Mouse (Mus musculus): ENCODE results near the gene Zfp74.

Zfp74 gene

GRCm38 (mm10) chr7:29943720-29944119, 10.2 kb downstream of the Zfp74 start:
- DNase-seq (ENCODE audit: low read depth), result no peak

- no peak for DNase-seq (ENCODE audit: low read depth)
These were observed 11.1 kb downstream of the Zfp74 start for GRCm38 (mm10) chr7:29942740-29943139.

GRCm38 (mm10) chr7:29941027-29941426, 12.9 kb downstream of the Zfp74 start:
- no peak for DNase-seq (ENCODE audit: low read depth)

GRCm38 (mm10) chr7:29938856-29939255, 15.0 kb downstream of the Zfp74 start:
- DNase-seq (ENCODE audit: low read depth), result no peak

GRCm38 (mm10) chr7:29922780-29923179, 31.1 kb downstream of the Zfp74 start:
- DNase-seq (ENCODE audit: low read depth), result no peak

GRCm38 (mm10) chr7:29921439-29922093, 32.3 kb downstream of the Zfp74 start:
- no peak for DNase-seq (ENCODE audit: low read depth)

GRCm38 (mm10) chr7:29918062-29918453, 35.8 kb downstream of the Zfp74 start:
- DNase-seq (ENCODE audit: low read depth), result no peak

GRCm38 (mm10) chr7:29917371-29918061, 36.4 kb downstream of the Zfp74 start:
- DNase-seq (ENCODE audit: low read depth), result no peak

- DNase-seq (ENCODE audit: low read depth), result no peak
These were observed 41.7 kb downstream of the Zfp74 start for GRCm38 (mm10) chr7:29912172-29912571.

GRCm38 (mm10) chr7:29910252-29910651, 43.6 kb downstream of the Zfp74 start:
- DNase-seq (ENCODE audit: low read depth), result no peak

GRCm38 (mm10) chr7:29908130-29908950, 45.5 kb downstream of the Zfp74 start, which contains the start of gene Zfp383:
Zfp383 (plus strand) TSS chr7:29908223.
- DNase-seq (ENCODE audit: low read depth), result peak; percentile 58

- no peak for DNase-seq (ENCODE audit: low read depth)
These were observed 46.7 kb downstream of the Zfp74 start for GRCm38 (mm10) chr7:29907206-29907605.

GRCm38 (mm10) chr7:29906682-29907058, 47.2 kb downstream of the Zfp74 start:
- peak; percentile 4 for DNase-seq (ENCODE audit: low read depth)

GRCm38 (mm10) chr7:29905966-29906681, 47.8 kb downstream of the Zfp74 start, which contains the start of gene Zfp27:
Zfp27 (minus strand) TSS chr7:29906572.
- DNase-seq (ENCODE audit: low read depth), result peak; percentile 50

- DNase-seq (ENCODE audit: low read depth), result no peak
These were observed 49.8 kb downstream of the Zfp74 start for GRCm38 (mm10) chr7:29904101-29904500.

GRCm38 (mm10) chr7:29898351-29898750, 55.5 kb downstream of the Zfp74 start:
- DNase-seq (ENCODE audit: low read depth), result no peak

GRCm38 (mm10) chr7:29892756-29893155, 61.1 kb downstream of the Zfp74 start:
- no peak for DNase-seq (ENCODE audit: low read depth)

GRCm38 (mm10) chr7:29890501-29890900, 63.4 kb downstream of the Zfp74 start:
- no peak for DNase-seq (ENCODE audit: low read depth)

- DNase-seq (ENCODE audit: low read depth), result no peak
These were observed 73.0 kb downstream of the Zfp74 start for GRCm38 (mm10) chr7:29880916-29881315.

All from c-Kit-positive CD71-positive TER-119-negative erythroid progenitor cells, embryonic 14.5 days (primary cell).